Mouse (Mus musculus) C3H10T1/2 (cell line): Measurements from ENCODE around the gene Slc35b2. TPM values are rescaled to one million over a fixed set of nuclear protein-coding genes. Genes with fewer than 3 reads are reported as not detected.

Experiments
- polyA plus RNA-seq, 2 experiments: library from polyadenylated mRNA; unstranded; fragments of >200 nt; fragmentation: generic; extraction: Trizol; gene quantifications; one replicate each; pipeline ENCODE4 v1.2.1; 2012; ENCODE audit warnings: missing spikeins in 2 of 2

Slc35b2 gene
- polyA plus RNA-seq, result 100 to 1,000 TPM; 102 to 176 TPM

GRCm38 (mm10) chr17:45563655-45564530 is at the start of gene Slc35b2:
Gene Slc35b2, plus strand, starts transcription at chr17:45563874.

GRCm38 (mm10) chr17:45523263-45523662 is 40.4 kb upstream of the Slc35b2 start, which contains the start of gene Tcte1:
Gene Tcte1, plus strand, starts transcription at chr17:45523434.

GRCm38 (mm10) chr17:45549617-45550181 is 14.0 kb upstream of the Slc35b2 start, which contains the start of gene Tmem151b:
Gene Tmem151b, minus strand, starts transcription at chr17:45549677.

GRCm38 (mm10) chr17:45555452-45556106 is 8.1 kb upstream of the Slc35b2 start, which contains the start of gene Nfkbie:
Gene Nfkbie, plus strand, starts transcription at chr17:45555703.

GRCm38 (mm10) chr17:45573087-45573779 is 9.6 kb downstream of the Slc35b2 start, which contains the start of gene Hsp90ab1:
Gene Hsp90ab1, minus strand, starts transcription at chr17:45573271.

GRCm38 (mm10) chr17:45599446-45600242 is 36.0 kb downstream of the Slc35b2 start, which contains the start of gene Slc29a1:
Gene Slc29a1, minus strand, starts transcription at chr17:45599606.

GRCm38 (mm10) chr17:45601877-45602304 is 38.2 kb downstream of the Slc35b2 start, which contains the start of gene Mymx:
Gene Mymx, minus strand, starts transcription at chr17:45602102.

Other genes starting within 250 kb of the Slc35b2 start
- gene Cdc5l, start 130.1 kb upstream of the Slc35b2 start, polyA plus RNA-seq, result 10 to 100 TPM in 1 of 2 experiments, 1 to 10 TPM in 1; 5.8 to 30.7 TPM
- under 1 TPM; 0.02 to 0.18 TPM for gene Spats1, start 88.5 kb upstream of the Slc35b2 start, polyA plus RNA-seq
- 1 to 10 TPM; 8.8 to 9.1 TPM for gene Aars2, start 57.0 kb upstream of the Slc35b2 start, polyA plus RNA-seq
- not detected for gene Tcte1, start 40.4 kb upstream of the Slc35b2 start, polyA plus RNA-seq
- under 1 TPM; under 0.01 to 0.01 TPM for gene Tmem151b, start 14.2 kb upstream of the Slc35b2 start, polyA plus RNA-seq
- gene Nfkbie, start 8.2 kb upstream of the Slc35b2 start, polyA plus RNA-seq, result 10 to 100 TPM; 10.4 to 27.8 TPM
- 1,000 to 10,000 TPM; 1,208 to 1,445 TPM for gene Hsp90ab1, start 9.4 kb downstream of the Slc35b2 start, polyA plus RNA-seq
- gene Slc29a1, start 35.7 kb downstream of the Slc35b2 start, polyA plus RNA-seq, result 100 to 1,000 TPM; 278 to 332 TPM
- gene Mymx, start 38.2 kb downstream of the Slc35b2 start, polyA plus RNA-seq, result under 1 TPM; 0.05 to 0.26 TPM
- gene Capn11, start 95.5 kb downstream of the Slc35b2 start, polyA plus RNA-seq, result under 1 TPM in 1 of 2 experiments, not detected in 1; 0.35 TPM
- 100 to 1,000 TPM; 383 to 513 TPM for gene Mrpl14, start 122.4 kb downstream of the Slc35b2 start, polyA plus RNA-seq
- gene Tmem63b, start 123.0 kb downstream of the Slc35b2 start, polyA plus RNA-seq, result 10 to 100 TPM; 20.6 to 48.1 TPM
- gene 1600014C23Rik, start 170.0 kb downstream of the Slc35b2 start, polyA plus RNA-seq, result not detected